ENCODE assay signal across 11 mouse cellular contexts in genomic region chr12:36182570-36182969, GRCm38 (mm10). TPM values are rescaled to one million over a fixed set of nuclear protein-coding genes. Genes with fewer than 3 reads are reported as not detected.
DNase-seq lines count a peak whose midpoint lies in the region; ATAC-seq and TF ChIP-seq lines count a peak whose summit lies in the region.
"Had no signal": no experiment of that assay in that cellular context is flagged by ENCODE, and none has a peak within 500 bp of the region (broad histone marks: within the 10 kb centered on the region; RNA-seq: fewer than 3 reads in every experiment).

No protein-coding gene starts in this region.

- no peak for TF ChIP-seq POLR2A in thymus, adult 2 months (IDR thresholded peaks at IDR 0.05; ENCODE audit: control insufficient read depth, extremely low read depth, insufficient read depth, low read length, poor library complexity)

- no peak overlapping the region for H3K9ac ChIP-seq in hindbrain, postnatal 0 days (replicated peaks; ENCODE audit: low read length)
- H3K9ac ChIP-seq: stomach, embryonic 15.5 days had no signal

- no peaks in the 10 kb centered on the region for H3K27me3 ChIP-seq in thymus, adult 2 months (ENCODE audit: control insufficient read depth, insufficient read depth, low read length)
- no peaks in the 10 kb centered on the region for H3K27me3 ChIP-seq in hindbrain, postnatal 0 days (ENCODE audit: insufficient read depth, low read length)
- H3K27me3 ChIP-seq: stomach, embryonic 15.5 days had no signal

- peak; percentile 38 for DNase-seq in adrenal gland, postnatal 14 days
- DNase-seq in adrenal gland, postnatal 25 days, result no peak
- peak; percentile 22 for DNase-seq in ovary, adult 18-20 months (ENCODE audit: low spot score)
- no peak for DNase-seq in ovary, postnatal 14 days (ENCODE audit: low spot score)
- peak; percentile 21 to 39 for DNase-seq in kidney, postnatal 36 days
- peak; percentile 10 to 33 for DNase-seq in lung, postnatal 4 days
- no peak for DNase-seq in thymus, adult 2 months
- DNase-seq in hindbrain, postnatal 0 days (ENCODE audit: low spot score), result no peak
- DNase-seq: right cerebral cortex, postnatal 14 days had no signal

- no peaks in the 10 kb centered on the region for H3K9me3 ChIP-seq in hindbrain, postnatal 0 days (ENCODE audit: low read length)
- H3K9me3 ChIP-seq: stomach, embryonic 15.5 days had no signal

- H3K4me2 ChIP-seq in hindbrain, postnatal 0 days (ENCODE audit: low read depth, low read length), result no peak overlapping the region
- H3K4me2 ChIP-seq: stomach, embryonic 15.5 days had no signal

- ATAC-seq in hindbrain, postnatal 0 days, result no peak

- no peak overlapping the region for H3K27ac ChIP-seq in thymus, adult 2 months (ENCODE audit: control insufficient read depth, insufficient read depth, low read length)
- H3K27ac ChIP-seq in hindbrain, postnatal 0 days, result no peak overlapping the region
- H3K27ac ChIP-seq: macrophage; stomach, embryonic 15.5 days had no signal

- no peaks in the 10 kb centered on the region for H3K4me1 ChIP-seq in thymus, adult 2 months (replicated peaks; ENCODE audit: control insufficient read depth, insufficient read depth, low read length)
- H3K4me1 ChIP-seq in hindbrain, postnatal 0 days (ENCODE audit: insufficient read depth, low read length), result no peaks in the 10 kb centered on the region
- H3K4me1 ChIP-seq: stomach, embryonic 15.5 days had no signal

- 94% methylated on average over 6 of the region's 6 CpGs for WGBS in thymus, adult 2 months
- WGBS in hindbrain, postnatal 0 days, result 85% methylated on average over 6 of the region's 6 CpGs

- TF ChIP-seq CTCF in thymus, adult 2 months (IDR thresholded peaks at IDR 0.05; ENCODE audit: borderline replicate concordance, control insufficient read depth, extremely low read depth, insufficient read depth, low read length, poor library complexity), result no peak
- TF ChIP-seq CTCF in hindbrain, postnatal 0 days (IDR thresholded peaks at IDR 0.05; ENCODE audit: low read depth), result no peak

- H3K4me3 ChIP-seq in thymus, adult 2 months (ENCODE audit: control insufficient read depth, insufficient read depth, low read length), result no peak overlapping the region
- H3K4me3 ChIP-seq in hindbrain, postnatal 0 days (ENCODE audit: low read length), result no peak overlapping the region
- H3K4me3 ChIP-seq: stomach, embryonic 15.5 days had no signal

- peaks cover 11% of the 10 kb centered on the region for H3K36me3 ChIP-seq in thymus, adult 2 months (ENCODE audit: control insufficient read depth, insufficient read depth, low read length)
- peaks cover 34% of the 10 kb centered on the region for H3K36me3 ChIP-seq in hindbrain, postnatal 0 days (ENCODE audit: insufficient read depth, low read length)

RNA-seq across cellular contexts. Expression of gene Bzw2, which starts 24.7 kb away (rescaled TPM):
- 33.4 and 43.9 TPM in 2 replicates for total RNA-seq in adrenal gland, postnatal 14 days (2021)
- total RNA-seq in adrenal gland, postnatal 25 days (2021), result 23.9 and 27.7 TPM in 2 replicates
- polyA plus RNA-seq in thymus, adult 2 months (2012; rRNA removed), result 34.0 and 36.7 TPM in 2 replicates
- 156 and 184 TPM in 2 replicates for total RNA-seq in hindbrain, postnatal 0 days (2014; rRNA removed)
- 254 and 263 TPM in 2 replicates for polyA plus RNA-seq in hindbrain, postnatal 0 days (2015; fragmentation: Nextera tagmentation; extraction: Ambion mirVana)

RNA-seq across cellular contexts. Expression of gene Ankmy2, which starts 25.7 kb away (rescaled TPM):
- 28.4 and 32.3 TPM in 2 replicates for total RNA-seq in adrenal gland, postnatal 14 days (2021)
- total RNA-seq in adrenal gland, postnatal 25 days (2021), result 33.2 and 50.7 TPM in 2 replicates
- polyA plus RNA-seq in thymus, adult 2 months (2012; rRNA removed), result 7.4 and 7.6 TPM in 2 replicates
- total RNA-seq in hindbrain, postnatal 0 days (2014; rRNA removed), result 51.0 and 56.3 TPM in 2 replicates
- polyA plus RNA-seq in hindbrain, postnatal 0 days (2015; fragmentation: Nextera tagmentation; extraction: Ambion mirVana), result 72.1 and 74.1 TPM in 2 replicates

Comparison
In these comparisons a context has a peak if more than half of its experiments do, and no peak if none do; other contexts are left out.
1. DNase-seq: peak in adrenal gland, postnatal 14 days (single experiment), ovary, adult 18-20 months (single experiment), kidney, postnatal 36 days (2 of 2) and lung, postnatal 4 days (2 of 2); none in adrenal gland, postnatal 25 days (single experiment), ovary, postnatal 14 days (single experiment), thymus, adult 2 months (single experiment) and hindbrain, postnatal 0 days (single experiment).